Mouse (Mus musculus): ENCODE results near the gene Zmiz1. TPM values are rescaled to one million over a fixed set of nuclear protein-coding genes. Genes with fewer than 3 reads are reported as not detected.

Zmiz1 gene
- polyA plus RNA-seq, 1 experiment, result 27.3 TPM

- H3K4me3 ChIP-seq (ENCODE audit: insufficient read depth, poor library complexity, severe bottlenecking), result no peak overlapping the region
- H3K27me3 ChIP-seq (ENCODE audit: control insufficient read depth, insufficient read depth, insufficient read length), result no peaks in the 10 kb centered on the region
- H3ac ChIP-seq (ENCODE audit: control insufficient read depth, insufficient read length, low read depth), result no peak overlapping the region
- H3K36me3 ChIP-seq (ENCODE audit: control insufficient read depth, insufficient read depth), result peaks cover 28% of the 10 kb centered on the region
- TF ChIP-seq USF1 (IDR thresholded peaks at IDR 0.05; ENCODE audit: low read depth) (no peak), CTCF (IDR thresholded peaks at IDR 0.05; ENCODE audit: control insufficient read depth, insufficient read depth, insufficient read length) (no peak), FOSL1 (IDR thresholded peaks at IDR 0.05; ENCODE audit: insufficient read depth, low read length, poor library complexity, severe bottlenecking) (no peak), MAX (IDR thresholded peaks at IDR 0.05) (no peak), MYOG (IDR thresholded peaks at IDR 0.05; ENCODE audit: control insufficient read depth, extremely low read depth, insufficient read length) (no peak), MYOD1 (IDR thresholded peaks at IDR 0.05; ENCODE audit: control insufficient read depth, insufficient read length, low read depth) (no peak), CEBPB (IDR thresholded peaks at IDR 0.05; ENCODE audit: low read depth) (no peak)
- peaks cover 2% of the 10 kb centered on the region for H3K79me3 ChIP-seq (ENCODE audit: low read depth)
- H3K79me2 ChIP-seq (ENCODE audit: control insufficient read depth, insufficient read depth), result peaks cover 7% of the 10 kb centered on the region
These were observed 174.7 kb downstream of the Zmiz1 start for GRCm38 (mm10) chr14:25633539-25634300.

- Histone ChIP-seq H3K27me3 (ENCODE audit: control insufficient read depth, insufficient read depth, insufficient read length) (no peaks in the 10 kb centered on the region), H3ac (ENCODE audit: control insufficient read depth, insufficient read length, low read depth) (no peak overlapping the region), H3K4me3 (ENCODE audit: insufficient read depth, poor library complexity, severe bottlenecking) (no peak overlapping the region), H3K79me3 (ENCODE audit: low read depth) (peaks cover 2% of the 10 kb centered on the region), H3K79me2 (ENCODE audit: control insufficient read depth, insufficient read depth) (peaks cover 7% of the 10 kb centered on the region), H3K36me3 (ENCODE audit: control insufficient read depth, insufficient read depth) (peaks cover 25% of the 10 kb centered on the region)
- TF ChIP-seq MYOG (IDR thresholded peaks at IDR 0.05; ENCODE audit: control insufficient read depth, extremely low read depth, insufficient read length) (no peak), FOSL1 (IDR thresholded peaks at IDR 0.05; ENCODE audit: insufficient read depth, low read length, poor library complexity, severe bottlenecking) (no peak), MAX (IDR thresholded peaks at IDR 0.05) (no peak), USF1 (IDR thresholded peaks at IDR 0.05; ENCODE audit: low read depth) (no peak), CTCF (IDR thresholded peaks at IDR 0.05; ENCODE audit: control insufficient read depth, insufficient read depth, insufficient read length) (no peak), MYOD1 (IDR thresholded peaks at IDR 0.05; ENCODE audit: control insufficient read depth, insufficient read length, low read depth) (no peak), CEBPB (IDR thresholded peaks at IDR 0.05; ENCODE audit: low read depth) (no peak)
These were observed 175.3 kb downstream of the Zmiz1 start for GRCm38 (mm10) chr14:25634328-25634727.

- Histone ChIP-seq H3K79me3 (ENCODE audit: low read depth) (no peaks in the 10 kb centered on the region), H3K36me3 (ENCODE audit: control insufficient read depth, insufficient read depth) (peaks cover 27% of the 10 kb centered on the region), H3ac (ENCODE audit: control insufficient read depth, insufficient read length, low read depth) (no peak overlapping the region), H3K4me3 (ENCODE audit: insufficient read depth, poor library complexity, severe bottlenecking) (no peak overlapping the region), H3K79me2 (ENCODE audit: control insufficient read depth, insufficient read depth) (peaks cover 14% of the 10 kb centered on the region), H3K27me3 (ENCODE audit: control insufficient read depth, insufficient read depth, insufficient read length) (no peaks in the 10 kb centered on the region)
- TF ChIP-seq CTCF (IDR thresholded peaks at IDR 0.05; ENCODE audit: control insufficient read depth, insufficient read depth, insufficient read length), result no peak
- TF ChIP-seq MYOD1 (IDR thresholded peaks at IDR 0.05; ENCODE audit: control insufficient read depth, insufficient read length, low read depth), result no peak
- no peak for TF ChIP-seq USF1 (IDR thresholded peaks at IDR 0.05; ENCODE audit: low read depth)
- TF ChIP-seq CEBPB (IDR thresholded peaks at IDR 0.05; ENCODE audit: low read depth), result no peak
- TF ChIP-seq MAX (IDR thresholded peaks at IDR 0.05), result no peak
- TF ChIP-seq MYOG (IDR thresholded peaks at IDR 0.05; ENCODE audit: control insufficient read depth, extremely low read depth, insufficient read length), result no peak
- TF ChIP-seq FOSL1 (IDR thresholded peaks at IDR 0.05; ENCODE audit: insufficient read depth, low read length, poor library complexity, severe bottlenecking), result no peak
These were observed 176.8 kb downstream of the Zmiz1 start for GRCm38 (mm10) chr14:25635746-25636145.

- Histone ChIP-seq H3K79me2 (ENCODE audit: control insufficient read depth, insufficient read depth) (peaks cover 20% of the 10 kb centered on the region), H3K27me3 (ENCODE audit: control insufficient read depth, insufficient read depth, insufficient read length) (no peaks in the 10 kb centered on the region), H3ac (ENCODE audit: control insufficient read depth, insufficient read length, low read depth) (no peak overlapping the region), H3K36me3 (ENCODE audit: control insufficient read depth, insufficient read depth) (peaks cover 33% of the 10 kb centered on the region), H3K4me3 (ENCODE audit: insufficient read depth, poor library complexity, severe bottlenecking) (no peak overlapping the region), H3K79me3 (ENCODE audit: low read depth) (no peaks in the 10 kb centered on the region)
- TF ChIP-seq MAX (IDR thresholded peaks at IDR 0.05) (no peak), FOSL1 (IDR thresholded peaks at IDR 0.05; ENCODE audit: insufficient read depth, low read length, poor library complexity, severe bottlenecking) (no peak), CTCF (IDR thresholded peaks at IDR 0.05; ENCODE audit: control insufficient read depth, insufficient read depth, insufficient read length) (no peak), CEBPB (IDR thresholded peaks at IDR 0.05; ENCODE audit: low read depth) (no peak), MYOG (IDR thresholded peaks at IDR 0.05; ENCODE audit: control insufficient read depth, extremely low read depth, insufficient read length) (no peak), USF1 (IDR thresholded peaks at IDR 0.05; ENCODE audit: low read depth) (no peak), MYOD1 (IDR thresholded peaks at IDR 0.05; ENCODE audit: control insufficient read depth, insufficient read length, low read depth) (no peak)
These were observed 177.3 kb downstream of the Zmiz1 start for GRCm38 (mm10) chr14:25636297-25636696.

GRCm38 (mm10) chr14:25639120-25639758, 180.3 kb downstream of the Zmiz1 start:
- Histone ChIP-seq H3K79me3 (ENCODE audit: low read depth) (no peaks in the 10 kb centered on the region), H3ac (ENCODE audit: control insufficient read depth, insufficient read length, low read depth) (no peak overlapping the region), H3K36me3 (ENCODE audit: control insufficient read depth, insufficient read depth) (peaks cover 34% of the 10 kb centered on the region), H3K79me2 (ENCODE audit: control insufficient read depth, insufficient read depth) (peaks cover 15% of the 10 kb centered on the region), H3K4me3 (ENCODE audit: insufficient read depth, poor library complexity, severe bottlenecking) (no peak overlapping the region), H3K27me3 (ENCODE audit: control insufficient read depth, insufficient read depth, insufficient read length) (no peaks in the 10 kb centered on the region)
- TF ChIP-seq CTCF (IDR thresholded peaks at IDR 0.05; ENCODE audit: control insufficient read depth, insufficient read depth, insufficient read length) (no peak), CEBPB (IDR thresholded peaks at IDR 0.05; ENCODE audit: low read depth) (no peak), USF1 (IDR thresholded peaks at IDR 0.05; ENCODE audit: low read depth) (no peak), MYOG (IDR thresholded peaks at IDR 0.05; ENCODE audit: control insufficient read depth, extremely low read depth, insufficient read length) (no peak), MAX (IDR thresholded peaks at IDR 0.05) (no peak), MYOD1 (IDR thresholded peaks at IDR 0.05; ENCODE audit: control insufficient read depth, insufficient read length, low read depth) (no peak), FOSL1 (IDR thresholded peaks at IDR 0.05; ENCODE audit: insufficient read depth, low read length, poor library complexity, severe bottlenecking) (no peak)

All from C2C12 (cell line).